Mouse (Mus musculus): ENCODE measurements around the gene Slc4a5. TPM values are rescaled to one million over a fixed set of nuclear protein-coding genes. Genes with fewer than 3 reads are reported as not detected.

Slc4a5 gene
- total RNA-seq, 2 experiments from 2014 or later, result 0.02 TPM; not detected in 1

GRCm38 (mm10) chr6:83347916-83348315 lies 128.3 kb downstream of the Slc4a5 start:
- ATAC-seq (ENCODE audit: poor library complexity, severe bottlenecking), result no peak

DNA sequence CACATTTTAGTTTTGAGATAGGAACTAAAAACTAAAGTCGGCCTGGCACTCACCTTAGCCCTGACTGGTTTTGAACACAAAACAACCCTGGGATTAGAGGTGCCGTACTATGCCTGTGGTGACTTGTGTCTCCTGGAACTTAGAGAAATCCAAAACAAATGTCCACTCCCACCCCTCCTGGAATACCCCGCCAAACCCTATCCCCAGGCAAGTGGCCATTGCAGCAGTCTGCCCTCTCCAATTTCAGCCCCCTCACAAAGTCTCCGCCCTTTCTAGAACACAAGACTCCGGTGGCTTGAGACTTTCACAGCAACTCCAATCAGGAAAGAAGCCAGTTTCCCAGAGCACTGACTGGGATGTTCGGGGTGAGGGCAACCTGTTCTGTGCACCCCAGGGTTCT lies 129.2 kb downstream of the Slc4a5 start, which contains the start of gene Bola3:
Gene Bola3 (plus strand): TSS at position 275 of the 400 bp plus-strand sequence.
- ATAC-seq (ENCODE audit: poor library complexity, severe bottlenecking), result peak; percentile 16

- ATAC-seq (ENCODE audit: poor library complexity, severe bottlenecking), result peak; percentile 99
Measured at GRCm38 (mm10) chr6:83349274-83349958, 129.8 kb downstream of the Slc4a5 start.

- no peak for ATAC-seq (ENCODE audit: poor library complexity, severe bottlenecking)
Measured at GRCm38 (mm10) chr6:83350172-83350571, 130.5 kb downstream of the Slc4a5 start.

DNA sequence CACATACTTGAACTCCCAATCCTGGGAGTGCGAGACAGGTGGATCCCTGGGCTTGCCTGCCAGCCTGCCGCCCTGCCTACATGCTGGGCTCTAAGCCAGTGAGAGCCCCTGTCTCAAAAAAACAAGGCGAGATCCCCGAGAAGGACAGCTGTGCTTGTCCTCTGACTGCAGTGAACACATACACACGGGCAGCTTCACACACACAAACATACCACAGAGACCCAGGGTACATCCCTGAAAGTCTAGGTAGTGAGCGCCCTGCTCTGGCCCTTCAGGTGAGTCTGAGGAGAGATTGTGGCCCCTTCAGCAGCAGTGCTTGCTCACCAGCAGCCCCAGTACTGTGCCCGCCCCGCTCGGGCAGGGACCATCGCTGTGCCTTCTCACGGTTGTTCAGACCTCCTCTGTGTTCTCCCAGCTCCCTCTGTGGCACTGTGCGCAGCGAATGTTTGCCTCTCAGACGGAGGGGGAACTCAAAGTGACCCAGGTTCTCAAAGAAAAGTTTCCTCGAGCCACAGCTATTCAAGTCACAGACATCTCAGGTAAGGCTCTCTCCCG lies 131.3 kb downstream of the Slc4a5 start:
- no peak for ATAC-seq (ENCODE audit: poor library complexity, severe bottlenecking)

- no peak for ATAC-seq (ENCODE audit: poor library complexity, severe bottlenecking)
Measured at GRCm38 (mm10) chr6:83351490-83352160, 132.0 kb downstream of the Slc4a5 start.

DNA sequence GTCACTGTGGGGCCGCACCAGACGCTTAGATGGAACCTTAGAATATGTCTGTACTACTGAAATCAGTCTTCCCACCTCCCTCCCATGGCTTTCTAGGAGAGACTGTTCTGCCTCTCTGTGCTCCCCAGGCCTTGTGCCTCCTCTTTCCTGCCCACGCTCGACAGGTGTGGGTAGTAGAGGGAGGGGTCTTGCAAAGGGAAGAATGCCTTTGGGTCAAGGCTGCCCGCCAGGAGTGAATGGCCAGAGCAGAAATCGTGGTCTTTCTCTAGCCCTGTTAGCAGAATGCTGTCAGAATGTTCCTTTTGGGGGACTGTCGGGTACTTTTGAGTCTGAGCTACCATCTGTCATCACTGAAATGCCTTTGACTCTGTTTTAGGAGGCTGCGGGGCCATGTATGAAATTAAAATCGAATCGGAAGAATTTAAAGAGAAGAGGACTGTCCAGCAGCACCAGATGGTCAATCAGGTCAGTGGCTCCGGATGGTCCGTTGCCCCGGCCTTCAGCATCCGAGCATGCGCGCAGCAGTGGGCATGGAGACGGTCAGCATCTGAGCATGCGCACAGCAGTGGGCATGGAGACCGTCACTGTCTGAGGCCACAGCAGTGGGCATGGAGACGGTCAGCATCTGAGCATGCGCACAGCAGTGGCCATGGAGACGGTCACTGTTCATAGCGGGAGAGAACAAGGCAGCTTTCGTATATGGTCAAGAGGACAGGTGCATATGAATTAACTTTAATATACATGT lies 133.2 kb downstream of the Slc4a5 start:
- no peak for ATAC-seq (ENCODE audit: poor library complexity, severe bottlenecking)

Other genes starting within 250 kb of the Slc4a5 start
- 10.2 and 12.3 TPM in 2 replicates for gene Dok1, start 186.4 kb upstream of the Slc4a5 start, total RNA-seq (2015)
- 23.5 and 26.8 TPM in 2 replicates for gene Dok1, start 186.4 kb upstream of the Slc4a5 start, total RNA-seq (2017)
- gene Loxl3, start 185.7 kb upstream of the Slc4a5 start, total RNA-seq (2015), result 0.30 and 0.65 TPM in 2 replicates
- 0.44 and 1.4 TPM in 2 replicates for gene Loxl3, start 185.7 kb upstream of the Slc4a5 start, total RNA-seq (2017)
- 156 and 191 TPM in 2 replicates for gene Aup1, start 165.3 kb upstream of the Slc4a5 start, total RNA-seq (2015)
- 143 and 168 TPM in 2 replicates for gene Aup1, start 165.3 kb upstream of the Slc4a5 start, total RNA-seq (2017)
- gene Htra2, start 164.6 kb upstream of the Slc4a5 start, total RNA-seq (2015), result 53.9 and 55.6 TPM in 2 replicates
- 34.1 and 41.4 TPM in 2 replicates for gene Htra2, start 164.6 kb upstream of the Slc4a5 start, total RNA-seq (2017)
- gene Dqx1, start 162.0 kb upstream of the Slc4a5 start, total RNA-seq (2015), result 2.2 and 2.3 TPM in 2 replicates
- 0.62 and 1.2 TPM in 2 replicates for gene Dqx1, start 162.0 kb upstream of the Slc4a5 start, total RNA-seq (2017)
- gene Tlx2, start 149.5 kb upstream of the Slc4a5 start, total RNA-seq (2015), result not detected in 2 replicates
- not detected in 2 replicates for gene Tlx2, start 149.5 kb upstream of the Slc4a5 start, total RNA-seq (2017)
- 28.9 and 37.5 TPM in 2 replicates for gene Pcgf1, start 142.0 kb upstream of the Slc4a5 start, total RNA-seq (2015)
- 10.5 and 16.6 TPM in 2 replicates for gene Pcgf1, start 142.0 kb upstream of the Slc4a5 start, total RNA-seq (2017)
- gene Lbx2, start 133.5 kb upstream of the Slc4a5 start, total RNA-seq (2015), result not detected in 2 replicates
- not detected in 2 replicates for gene Lbx2, start 133.5 kb upstream of the Slc4a5 start, total RNA-seq (2017)
- 2.2 and 3.9 TPM in 2 replicates for gene Ccdc142, start 118.2 kb upstream of the Slc4a5 start, total RNA-seq (2015)
- gene Ccdc142, start 118.2 kb upstream of the Slc4a5 start, total RNA-seq (2017), result 0.22 and 3.2 TPM in 2 replicates
- 0.87 and 1.3 TPM in 2 replicates for gene Gm42688, start 118.2 kb upstream of the Slc4a5 start, total RNA-seq (2015)
- 2.9 and 3.0 TPM in 2 replicates for gene Gm42688, start 118.2 kb upstream of the Slc4a5 start, total RNA-seq (2017)
- 44.5 and 45.8 TPM in 2 replicates for gene Mrpl53, start 110.8 kb upstream of the Slc4a5 start, total RNA-seq (2015)
- 20.8 and 27.7 TPM in 2 replicates for gene Mrpl53, start 110.8 kb upstream of the Slc4a5 start, total RNA-seq (2017)
- gene Mogs, start 104.3 kb upstream of the Slc4a5 start, total RNA-seq (2015), result 17.5 and 21.6 TPM in 2 replicates
- 33.4 and 38.7 TPM in 2 replicates for gene Mogs, start 104.3 kb upstream of the Slc4a5 start, total RNA-seq (2017)
- gene Wbp1, start 98.3 kb upstream of the Slc4a5 start, total RNA-seq (2015), result 33.5 and 34.8 TPM in 2 replicates
- gene Wbp1, start 98.3 kb upstream of the Slc4a5 start, total RNA-seq (2017), result 74.0 and 89.9 TPM in 2 replicates
- gene Ino80b, start 94.4 kb upstream of the Slc4a5 start, total RNA-seq (2015), result 18.8 and 19.6 TPM in 2 replicates
- 26.0 and 36.2 TPM in 2 replicates for gene Ino80b, start 94.4 kb upstream of the Slc4a5 start, total RNA-seq (2017)
- 0.52 and 0.67 TPM in 2 replicates for gene Rtkn, start 84.4 kb upstream of the Slc4a5 start, total RNA-seq (2015)
- gene Rtkn, start 84.4 kb upstream of the Slc4a5 start, total RNA-seq (2017), result 0.29 and 1.2 TPM in 2 replicates
- not detected in 2 replicates for gene Wdr54, start 63.4 kb upstream of the Slc4a5 start, total RNA-seq (2015)
- 0.88 TPM in 1 of 2 replicates, not detected in the other for gene Wdr54, start 63.4 kb upstream of the Slc4a5 start, total RNA-seq (2017)
- not detected in 2 replicates for gene 1700003E16Rik, start 63.4 kb upstream of the Slc4a5 start, total RNA-seq (2015)
- gene 1700003E16Rik, start 63.4 kb upstream of the Slc4a5 start, total RNA-seq (2017), result not detected in 2 replicates
- 30.6 and 38.8 TPM in 2 replicates for gene Dctn1, start 53.9 kb upstream of the Slc4a5 start, total RNA-seq (2015)
- 41.0 and 61.7 TPM in 2 replicates for gene Dctn1, start 53.9 kb upstream of the Slc4a5 start, total RNA-seq (2017)
- gene Mthfd2, start 106.1 kb downstream of the Slc4a5 start, total RNA-seq (2015), result 33.8 and 35.7 TPM in 2 replicates
- 37.8 and 39.7 TPM in 2 replicates for gene Mthfd2, start 106.1 kb downstream of the Slc4a5 start, total RNA-seq (2017)
- 163 and 172 TPM in 2 replicates for gene Mob1a, start 106.2 kb downstream of the Slc4a5 start, total RNA-seq (2015)
- gene Mob1a, start 106.2 kb downstream of the Slc4a5 start, total RNA-seq (2017), result 250 and 263 TPM in 2 replicates
- 33.8 and 35.8 TPM in 2 replicates for gene Bola3, start 129.3 kb downstream of the Slc4a5 start, total RNA-seq (2015)
- 22.6 and 23.5 TPM in 2 replicates for gene Bola3, start 129.3 kb downstream of the Slc4a5 start, total RNA-seq (2017)
- gene Tet3, start 239.3 kb downstream of the Slc4a5 start, total RNA-seq (2015), result 36.1 and 36.2 TPM in 2 replicates
- 15.8 and 23.1 TPM in 2 replicates for gene Tet3, start 239.3 kb downstream of the Slc4a5 start, total RNA-seq (2017)